Mouse (Mus musculus) T-helper 17 cell (primary cell): ENCODE results near the gene Oas3.
"Not testable (repeated sequence)": the region's sequence is repeated elsewhere in the genome, so short reads cannot be mapped to it uniquely, and the experiment has no call there.

Experiments
- in situ Hi-C, 2 experiments: fragments of 300-600 bp; cut with MboI, MseI; formaldehyde crosslinking; loops; 1 replicate in 1 of 2; 2 replicates in 1 of 2; pipeline ENCODE4 v1.15.1; 2025; ENCODE audit warnings: high pct_unique_total_duplicates in 2 of 2

Oas3 gene

DNA sequence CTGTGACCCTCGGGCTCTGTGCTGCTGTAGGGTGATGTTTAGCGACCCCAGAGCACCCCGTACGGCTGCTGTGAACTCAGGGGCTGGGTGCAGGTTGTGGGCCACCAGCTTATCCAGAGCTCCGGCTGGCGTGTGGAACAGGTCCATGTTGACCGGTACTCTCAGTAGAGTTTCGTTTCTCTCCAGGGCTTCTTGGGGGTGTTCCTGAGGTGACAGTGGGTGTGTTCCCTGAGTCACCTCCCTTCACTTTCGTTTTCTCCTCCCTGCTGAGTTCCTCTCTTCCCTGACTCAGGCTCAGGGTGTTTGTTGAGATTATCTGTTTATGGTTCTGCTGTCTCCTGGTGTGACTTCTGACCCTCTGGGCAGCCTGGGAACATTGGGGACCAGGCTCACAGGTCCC, at the start of gene Oas3:
TSS of gene Oas3 (minus strand) at position 184 of the 400 bp plus-strand sequence.
- in situ Hi-C loops, result no loop called here

DNA sequence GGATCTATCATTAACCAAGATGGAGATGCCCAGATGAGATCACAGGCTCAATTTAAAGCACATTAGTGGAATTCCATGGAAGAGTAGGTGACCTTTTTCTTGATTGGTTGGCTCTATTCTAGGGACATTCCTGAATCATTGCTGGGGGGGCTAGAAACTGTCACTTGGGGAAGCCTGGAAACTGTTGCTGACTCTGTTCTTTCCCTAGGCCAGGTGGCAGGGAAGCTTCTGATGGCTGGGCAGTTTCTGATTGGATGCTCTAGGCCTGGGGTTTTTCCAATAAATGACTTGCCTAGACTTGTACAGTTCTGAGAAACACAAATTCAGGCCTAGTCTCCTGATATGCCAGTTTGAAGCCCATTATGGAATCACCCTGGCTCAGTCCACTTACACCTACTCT, 41.5 kb upstream of the Oas3 start:
- in situ Hi-C loops, result no loop called here

DNA sequence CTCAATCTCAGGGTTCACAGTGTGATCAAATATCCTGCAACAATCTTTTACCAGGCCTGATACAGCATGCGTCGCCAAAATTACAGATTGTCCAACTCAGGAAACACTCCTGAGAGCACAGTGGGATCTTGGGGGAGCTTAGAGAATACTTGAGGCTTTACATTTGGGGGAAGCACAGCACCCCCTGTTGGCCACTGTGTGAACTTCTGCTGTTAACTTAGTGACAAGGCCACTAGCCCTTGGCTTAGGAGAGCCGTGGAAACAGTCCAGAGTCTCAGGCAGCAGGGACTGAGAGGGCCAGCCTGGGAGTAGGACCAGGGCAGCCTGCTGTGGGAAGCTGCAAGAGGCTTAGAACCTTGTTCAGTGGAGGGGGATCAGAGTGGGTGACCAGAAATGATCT, 38.5 kb upstream of the Oas3 start:
- in situ Hi-C loops, result no loop called here

DNA sequence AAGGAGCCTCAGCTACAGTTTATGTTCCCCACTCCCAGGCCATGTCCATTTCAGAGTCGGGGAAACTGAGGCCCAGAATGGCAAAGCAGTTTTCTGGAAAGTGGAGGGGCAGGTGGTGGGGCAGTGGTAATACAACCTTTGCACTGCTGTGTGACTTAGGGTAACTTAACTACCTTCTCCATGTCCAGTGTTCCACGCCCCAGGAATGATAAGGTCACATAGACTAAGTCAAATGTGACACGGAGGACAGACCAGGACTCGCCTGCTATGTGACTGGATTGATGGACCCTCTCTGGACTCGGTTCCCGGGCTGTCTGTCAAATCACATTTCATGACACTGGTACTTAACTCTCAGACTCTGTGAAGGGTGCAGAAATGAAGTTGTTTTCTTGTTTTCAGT, 35.6 kb upstream of the Oas3 start:
- in situ Hi-C loops, result no loop called here

DNA sequence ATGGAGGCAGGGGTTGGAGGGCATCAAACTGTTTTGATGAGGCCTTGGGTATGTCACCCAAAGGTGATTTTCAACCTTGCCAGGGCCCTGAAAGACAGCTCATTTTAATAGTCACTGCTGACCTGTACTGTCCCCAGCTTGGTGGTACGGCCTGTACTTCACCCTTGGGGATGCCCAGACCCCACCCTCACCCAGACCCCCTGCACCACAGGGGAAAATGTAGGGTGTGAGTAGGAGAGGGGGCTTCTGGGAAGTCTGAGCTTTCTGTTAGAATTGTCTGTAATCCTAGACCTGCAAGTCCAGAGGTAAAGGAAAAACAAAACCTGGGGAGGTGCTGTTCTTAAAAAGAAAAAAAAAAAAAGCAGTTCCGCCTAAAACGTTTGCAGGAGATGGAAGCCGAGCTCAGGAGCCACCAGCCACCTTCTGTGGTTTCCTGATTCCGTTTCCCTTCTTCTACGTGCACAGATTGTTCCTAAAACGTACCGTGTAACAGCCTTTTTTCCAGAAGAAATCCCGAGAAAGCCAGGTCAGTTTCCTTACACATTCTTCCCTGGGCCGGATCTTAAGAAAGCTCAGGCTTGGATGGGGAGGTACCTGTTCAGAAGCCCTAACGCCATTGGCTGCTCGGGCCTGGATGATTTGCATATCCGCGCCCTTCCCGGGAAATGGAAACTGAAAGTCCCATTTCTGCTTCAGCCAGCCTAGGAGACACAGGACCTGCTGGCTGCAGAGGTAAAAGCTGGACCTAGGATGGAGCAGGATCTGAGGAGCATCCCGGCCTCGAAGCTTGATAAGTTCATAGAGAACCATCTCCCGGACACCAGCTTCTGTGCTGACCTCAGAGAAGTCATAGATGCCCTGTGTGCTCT, 34.7 kb upstream of the Oas3 start, which contains the start of gene Oas1c:
TSS of gene Oas1c (minus strand) at position 564 of the 869 bp plus-strand sequence.
- in situ Hi-C loops, result no loop called here

DNA sequence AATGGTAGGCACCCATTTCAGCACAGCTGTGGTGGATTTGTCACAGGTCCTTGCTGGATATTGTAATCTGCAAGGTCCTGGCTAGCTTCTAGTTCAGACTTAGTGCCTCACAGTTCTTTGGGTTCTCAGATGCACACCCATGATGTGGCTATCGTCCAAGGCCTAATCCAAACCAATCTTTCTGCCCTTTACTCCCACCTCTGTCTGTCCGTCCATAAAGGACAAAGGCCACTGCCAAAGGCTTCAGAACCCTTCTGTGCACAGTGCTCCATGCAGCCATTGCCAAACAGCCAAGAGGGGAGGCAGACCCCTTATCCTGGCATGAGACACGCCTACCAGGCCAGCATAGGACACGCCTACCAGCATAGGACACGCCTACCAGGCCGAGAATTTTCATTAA, 31.7 kb upstream of the Oas3 start:
- in situ Hi-C loops, result no loop called here

DNA sequence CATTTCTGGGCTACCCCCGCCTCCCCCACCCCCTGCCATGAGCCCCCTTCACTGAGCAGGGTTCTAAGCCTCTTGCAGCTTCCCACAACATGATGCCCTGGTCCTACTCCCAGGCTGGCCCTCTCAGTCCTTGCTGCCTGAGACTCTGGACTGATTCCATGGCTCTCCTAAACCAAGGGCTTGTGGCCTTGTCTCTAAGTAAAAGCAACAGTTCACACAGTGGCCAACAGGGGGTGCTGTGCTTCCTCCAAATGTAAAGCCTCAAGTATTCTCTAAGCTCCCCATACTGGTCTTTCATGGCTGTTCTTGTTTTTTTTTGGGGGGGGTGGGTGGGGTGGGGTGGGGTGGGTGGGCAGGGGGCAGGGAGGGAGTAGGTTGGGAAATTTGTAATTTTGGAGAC, 29.0 kb upstream of the Oas3 start:
- in situ Hi-C loops, result no loop called here

DNA sequence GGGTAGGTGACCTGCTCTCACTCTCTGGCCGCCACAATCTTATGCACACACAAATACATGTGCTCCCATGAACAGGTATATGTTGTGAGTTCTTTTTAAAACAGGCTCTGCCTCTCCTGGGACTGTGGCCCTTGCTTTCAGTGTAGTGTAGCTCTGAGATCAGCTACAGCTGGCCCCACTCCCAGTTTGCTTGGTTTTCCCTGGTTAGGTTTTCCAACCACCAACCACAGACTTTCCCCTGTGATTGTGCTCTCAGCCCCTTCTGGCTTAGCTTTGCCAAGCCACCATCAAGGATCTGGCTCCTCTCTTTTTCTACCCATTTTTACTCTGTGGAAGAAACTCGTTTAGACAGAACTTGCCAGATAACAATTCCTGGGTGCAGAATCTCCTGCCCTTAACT, 26.1 kb upstream of the Oas3 start:
- in situ Hi-C loops, result loop anchor here (5.0 kb wide), 2 partner anchors 39 to 69 kb away; no protein-coding TSS in a partner anchor

DNA sequence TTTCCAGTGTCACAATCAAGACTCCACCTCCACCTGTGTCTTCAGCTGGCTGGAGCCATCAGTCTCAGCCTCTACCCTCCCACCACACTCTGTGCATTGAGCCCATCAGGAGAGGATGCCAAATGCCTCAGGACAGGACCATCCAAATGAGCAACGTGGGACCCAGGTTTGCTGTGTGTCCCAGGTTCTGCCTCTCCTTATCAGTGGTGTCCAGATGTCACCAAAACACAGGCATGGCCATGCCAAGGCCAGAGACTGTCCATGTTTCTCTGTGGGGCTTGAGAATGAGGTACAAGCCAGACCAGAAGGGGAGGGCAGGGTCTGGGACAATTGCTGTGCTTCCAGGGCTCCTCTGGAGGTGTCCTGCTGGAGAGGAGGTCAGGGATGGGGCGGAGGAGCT, 21.5 kb upstream of the Oas3 start:
- in situ Hi-C loops, result not testable (repeated sequence)

DNA sequence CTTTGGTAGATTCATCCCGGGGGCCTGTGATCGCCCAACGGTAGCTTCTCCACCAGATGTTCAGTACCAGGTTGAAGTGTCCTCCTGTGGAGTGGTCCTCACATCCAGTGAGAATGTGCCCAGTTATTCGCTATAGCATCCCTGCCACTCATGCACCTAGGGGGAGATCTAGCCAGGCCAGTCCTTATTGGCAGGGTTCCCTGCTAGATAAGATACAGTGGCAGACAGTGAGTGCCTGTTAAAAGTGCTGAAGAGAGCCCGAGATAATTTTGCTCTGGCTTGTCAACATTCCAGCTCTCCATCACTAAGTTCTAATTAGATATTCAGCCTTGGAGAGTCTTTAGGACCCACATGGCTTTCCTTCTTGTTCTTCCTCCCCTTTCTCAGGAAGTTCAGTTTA, 20.7 kb upstream of the Oas3 start:
- in situ Hi-C loops, result not testable (repeated sequence)

DNA sequence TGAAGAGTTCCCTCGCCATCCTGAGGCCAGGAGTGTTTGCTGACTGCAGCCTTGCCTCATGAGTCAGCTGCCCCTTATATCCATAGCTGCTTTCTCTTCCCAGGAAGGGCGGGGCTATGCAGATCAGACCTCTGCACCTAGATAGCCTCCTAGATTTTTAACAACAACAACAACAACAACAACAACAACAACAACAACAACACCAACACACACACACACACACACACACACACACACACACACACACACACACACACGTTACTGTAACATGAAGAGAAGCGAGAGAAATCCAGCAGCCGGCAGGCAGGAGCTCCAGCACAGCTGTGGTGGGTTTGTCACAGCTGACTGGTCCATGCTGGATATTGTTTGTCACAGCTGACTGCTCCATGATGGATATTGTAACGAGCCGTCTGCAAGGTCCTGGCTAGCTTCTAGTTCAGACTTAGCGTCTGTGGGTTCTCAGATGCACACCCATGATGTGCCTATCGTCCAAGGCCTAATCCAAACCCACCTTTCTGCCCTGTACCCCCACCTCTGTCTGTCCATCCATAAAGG, 18.1 kb upstream of the Oas3 start, which contains the start of gene Oas1e:
TSS of gene Oas1e (minus strand) at position 51 of the 555 bp plus-strand sequence.
- in situ Hi-C loops, result not testable (repeated sequence)

DNA sequence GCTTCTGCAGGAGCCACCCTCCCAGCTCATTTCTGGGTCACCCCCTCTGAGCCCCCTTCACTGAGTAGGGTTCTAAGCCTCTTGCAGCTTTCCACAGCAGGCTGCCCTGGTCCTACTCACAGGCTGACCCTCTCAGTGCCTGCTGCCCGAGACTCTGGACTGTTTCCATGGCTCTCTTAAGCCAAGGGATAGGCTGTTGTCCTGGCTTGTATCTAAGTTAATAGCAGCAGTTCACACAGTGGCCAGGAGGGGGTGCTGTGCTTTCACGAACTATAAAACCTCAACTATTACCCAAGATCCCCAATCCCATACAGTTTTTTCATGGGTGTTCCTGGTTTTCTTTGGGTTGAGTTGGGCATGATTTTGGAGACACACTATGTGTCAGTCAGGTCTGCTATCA, 15.6 kb upstream of the Oas3 start:
- in situ Hi-C loops, result no loop called here

DNA sequence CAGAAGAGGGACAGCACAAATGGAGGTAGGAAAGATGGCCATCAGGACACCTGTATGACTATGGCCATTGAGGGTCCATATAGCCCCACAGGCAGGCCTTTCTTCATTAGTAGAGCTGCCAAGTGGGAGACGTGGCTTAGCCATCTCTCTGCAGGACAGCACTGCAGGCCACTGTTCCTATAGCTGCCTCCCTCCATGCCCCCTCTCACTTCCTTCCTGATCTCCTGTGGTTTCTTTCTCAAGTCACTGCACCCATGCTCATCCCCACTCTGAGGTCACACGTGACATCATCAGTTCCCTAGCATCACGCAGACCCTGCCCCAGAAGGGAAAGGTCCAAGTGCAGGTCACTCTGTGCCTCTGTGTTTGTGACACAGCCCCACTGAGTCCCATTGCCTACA, 9.6 kb upstream of the Oas3 start:
- in situ Hi-C loops, result no loop called here

DNA sequence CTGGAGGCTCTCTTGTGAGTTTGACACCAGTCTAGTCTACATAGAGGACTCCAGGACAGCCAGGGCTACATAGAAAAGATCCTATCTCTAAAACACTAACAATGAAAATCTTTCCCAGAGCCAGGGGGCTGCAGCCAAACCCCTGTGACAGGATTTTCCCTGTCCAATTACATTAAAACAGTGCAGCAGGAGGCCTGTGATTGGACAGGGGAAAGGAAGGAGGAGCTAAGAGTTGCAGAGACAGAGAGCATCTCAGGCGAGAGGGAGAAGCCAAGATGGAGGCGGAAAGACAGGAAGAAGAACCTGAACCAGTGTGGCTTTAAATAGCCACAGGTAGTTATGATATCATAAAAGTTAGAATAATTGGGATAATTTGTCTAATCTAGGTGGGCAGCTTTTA, 5.0 kb upstream of the Oas3 start:
- in situ Hi-C loops, result no loop called here

DNA sequence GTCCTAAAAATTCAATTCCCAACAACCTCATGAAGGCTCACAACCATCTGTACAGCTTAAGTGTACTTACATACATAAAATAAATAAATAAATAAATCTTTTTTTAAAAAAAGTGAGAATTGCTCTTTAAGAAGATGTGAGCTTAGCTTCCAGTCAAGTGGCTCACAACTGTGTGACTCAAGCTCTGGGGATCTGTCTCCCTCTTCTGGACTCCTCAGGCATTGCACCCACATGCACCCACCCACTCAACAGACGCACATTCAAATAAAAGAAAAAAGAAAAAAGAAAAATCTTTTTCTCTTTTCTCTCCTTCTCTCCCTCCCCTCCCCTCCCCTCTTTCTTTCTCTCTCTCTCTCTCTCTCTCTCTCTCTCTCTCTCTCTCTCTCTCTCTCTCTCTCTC, 4.2 kb upstream of the Oas3 start:
- in situ Hi-C loops, result no loop called here

DNA sequence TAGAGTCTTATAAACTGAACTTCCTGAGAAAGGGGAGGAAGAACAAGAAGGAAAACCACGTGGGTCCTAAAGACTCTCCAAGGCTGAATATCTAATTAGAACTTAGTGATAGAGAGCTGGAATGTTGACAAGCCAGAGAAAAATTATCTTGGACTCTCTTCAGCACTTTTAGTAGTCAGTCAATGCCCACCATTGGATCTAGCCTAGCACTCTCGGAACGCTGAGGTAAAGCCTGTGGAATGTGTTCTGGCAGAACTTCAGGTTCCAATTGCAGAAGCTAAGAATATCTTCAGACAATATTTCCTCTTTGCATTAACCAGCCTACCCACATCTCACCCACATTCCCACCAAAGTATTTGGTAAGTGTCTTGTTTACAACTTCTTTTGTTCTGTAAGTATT, 2.5 kb upstream of the Oas3 start:
- in situ Hi-C loops, result no loop called here

DNA sequence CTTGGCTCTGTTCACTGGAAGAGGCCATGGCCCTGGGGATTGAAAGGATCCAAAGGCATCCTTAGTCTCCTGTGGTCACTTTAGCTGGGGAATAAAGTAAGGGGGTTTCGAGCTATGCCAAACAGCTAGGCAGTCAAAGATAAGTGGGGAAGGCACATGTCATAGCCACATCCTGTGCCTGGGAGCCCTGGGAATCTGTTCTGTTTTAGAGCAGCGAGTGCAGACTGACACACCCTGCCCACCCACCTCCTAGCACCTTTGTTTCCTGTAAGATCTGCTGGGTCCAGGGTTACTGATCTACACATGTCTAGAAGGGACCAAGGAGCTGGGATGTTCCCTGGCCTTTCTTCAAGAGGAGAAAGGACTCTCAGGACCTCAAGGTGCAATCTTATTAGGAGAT, 1.5 kb upstream of the Oas3 start:
- in situ Hi-C loops, result no loop called here

DNA sequence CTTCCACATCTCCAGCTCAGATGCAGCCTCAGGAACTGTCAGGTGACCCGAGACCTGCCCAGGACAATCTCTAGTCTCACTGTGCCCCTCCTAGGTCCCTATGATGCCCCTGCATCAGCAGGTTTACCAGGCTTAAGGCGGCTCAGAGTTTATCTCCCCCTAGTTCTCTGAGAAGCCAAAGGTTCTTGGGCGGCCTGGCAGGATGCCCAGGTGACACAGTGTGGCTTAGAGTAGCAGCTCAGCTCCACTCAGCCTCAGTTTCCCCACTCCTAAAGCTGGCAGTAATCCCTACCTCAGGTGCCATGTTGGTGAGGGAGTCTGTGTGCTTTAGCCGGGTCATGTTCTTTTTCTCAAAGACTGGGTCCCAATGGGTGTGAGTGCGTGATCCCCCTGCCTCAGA, 660 bp downstream of the Oas3 start:
- in situ Hi-C loops, result no loop called here

DNA sequence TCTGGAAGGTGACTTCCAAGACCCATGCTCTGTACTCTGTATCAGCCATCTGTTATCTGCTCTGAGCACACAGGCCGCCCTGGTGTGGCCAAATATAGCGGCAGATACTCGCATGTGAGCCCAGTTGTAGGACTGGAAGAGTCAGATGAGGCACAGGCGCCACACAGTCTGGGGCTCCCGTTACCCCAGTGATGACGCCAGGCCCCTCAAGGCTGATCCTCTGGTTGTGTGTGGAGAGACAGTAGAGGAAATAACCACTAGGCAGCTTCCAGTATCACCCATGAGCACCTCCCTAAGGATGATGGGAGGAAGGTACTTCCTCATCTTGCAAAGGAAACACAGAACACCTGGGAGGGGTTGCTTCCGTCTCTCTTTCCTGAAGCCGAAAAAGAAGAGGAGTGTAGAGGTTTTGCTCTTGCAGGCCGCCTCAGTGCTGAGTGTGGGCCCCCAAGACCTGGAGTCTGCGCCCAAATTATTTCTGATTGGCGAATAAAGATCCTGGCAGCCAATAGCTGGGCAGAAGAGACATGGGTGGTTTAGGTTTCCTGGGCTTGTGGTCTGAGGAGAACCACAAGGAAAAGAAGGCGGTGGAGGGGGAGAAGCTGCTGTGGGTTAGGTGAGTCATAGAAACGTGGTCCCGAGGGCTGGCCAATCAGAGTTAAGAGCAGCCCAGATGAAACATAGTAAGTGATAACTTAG, 2.0 kb downstream of the Oas3 start:
- in situ Hi-C loops, result no loop called here

DNA sequence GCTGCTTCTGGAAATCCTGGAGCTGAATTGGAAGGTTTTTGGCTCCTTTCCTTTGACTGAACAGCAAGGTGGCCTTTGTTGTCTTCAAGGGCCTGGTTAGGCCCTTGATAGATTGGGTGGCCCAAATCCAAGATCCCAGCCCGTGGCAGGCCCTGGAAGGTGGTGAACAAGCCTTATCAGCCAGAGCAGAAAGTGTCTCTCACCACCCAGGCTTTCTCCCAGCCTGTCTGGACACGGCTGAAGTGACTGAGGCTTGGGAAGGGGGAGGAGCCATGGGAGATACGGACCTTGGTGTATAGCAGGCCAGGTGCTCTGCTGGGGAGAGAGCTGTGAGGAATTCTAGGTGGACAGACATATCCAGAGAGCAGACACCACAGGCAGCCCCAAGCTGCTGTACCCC, 8.1 kb downstream of the Oas3 start:
- in situ Hi-C loops, result no loop called here

DNA sequence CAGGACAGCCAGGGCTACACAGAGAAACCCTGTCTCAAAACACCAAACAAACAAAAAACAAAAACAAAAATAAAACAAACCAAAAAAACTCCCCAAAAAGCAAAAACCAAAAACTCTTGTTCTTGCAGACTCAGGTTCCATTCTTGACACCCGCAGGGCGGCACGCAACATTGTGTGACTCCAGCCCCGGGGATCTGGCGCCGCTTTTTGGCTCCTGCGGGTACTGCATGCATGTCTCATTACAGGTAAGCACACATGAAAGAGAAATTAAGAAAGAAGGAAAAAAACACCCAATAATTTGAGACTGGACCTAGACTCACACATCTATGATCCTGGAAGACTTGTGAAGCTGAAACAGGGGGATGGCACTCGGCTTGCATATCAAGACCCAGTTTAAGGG, 12.5 kb downstream of the Oas3 start:
- in situ Hi-C loops, result no loop called here

DNA sequence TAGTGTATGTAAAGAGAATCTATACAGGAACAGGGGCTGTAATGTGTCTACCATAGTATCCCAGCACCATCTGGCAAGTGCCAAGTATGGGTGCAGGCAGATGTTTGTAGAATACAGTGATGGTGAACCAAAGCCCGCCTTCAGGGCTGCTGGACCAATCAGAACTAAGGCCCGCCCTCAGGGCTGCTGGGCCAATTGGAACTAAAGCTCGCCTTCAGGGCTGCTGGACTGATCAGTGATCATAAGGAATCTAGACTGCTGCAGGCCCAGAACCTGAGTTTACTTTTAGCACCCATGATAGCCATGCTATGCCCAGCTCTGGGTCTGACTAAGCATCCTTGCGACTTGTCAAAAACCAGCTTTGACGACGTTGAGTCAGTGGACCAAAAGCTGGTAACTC, 15.6 kb downstream of the Oas3 start:
- in situ Hi-C loops, result no loop called here

DNA sequence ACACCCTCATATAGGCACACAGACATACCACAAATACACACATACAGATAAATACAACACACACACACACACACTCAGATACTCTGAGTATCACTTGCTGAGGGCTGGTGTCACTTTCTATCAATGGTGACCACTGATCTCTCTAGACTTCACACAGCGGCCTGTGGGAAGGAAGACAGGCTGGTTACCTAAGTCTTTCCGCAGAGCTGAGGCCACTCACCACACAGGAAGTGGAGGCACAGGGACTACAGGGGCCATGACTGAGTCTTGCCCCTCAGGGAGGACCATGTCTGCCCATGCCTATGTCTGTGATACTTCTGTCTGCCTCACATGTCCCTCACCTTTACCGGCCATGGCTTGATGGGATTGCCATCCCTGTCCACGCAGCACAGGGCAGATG, 23.2 kb downstream of the Oas3 start:
- in situ Hi-C loops, result no loop called here
